Mouse (Mus musculus) adrenal gland, adult 2 months (tissue): ENCODE data around the gene Nlrp9a. TPM values are rescaled to one million over a fixed set of nuclear protein-coding genes. Genes with fewer than 3 reads are reported as not detected.
"Not testable (repeated sequence)": the region's sequence is repeated elsewhere in the genome, so short reads cannot be mapped to it uniquely, and the experiment has no call there.

Experiments used
- DNase-seq: peaks from one replicate; pipeline ENCODE4 v3.0.0; 2021
- long read RNA-seq: library from polyadenylated mRNA; stranded (forward); transcript quantifications from one replicate; pipeline ENCODE4 v2.0.0, GENCODE M21; 2021
- microRNA-seq, 2 experiments: library from miRNA; unstranded; fragments of <30 nt; microRNA quantifications; one replicate each; pipeline ENCODE4 v1.2.0; 2021
- polyA plus RNA-seq: library from polyadenylated mRNA; depleted of rRNA; stranded (reverse); fragments of >200 nt; gene quantifications from 2 replicates; pipeline ENCODE4 v1.2.3, GENCODE M21; 2012; rRNA removed
- total RNA-seq, 2 experiments: library from RNA; stranded (reverse); gene quantifications; 2 replicates each; pipeline ENCODE4 v1.2.3; 2021

Gene Nlrp9a
- not detected for total RNA-seq
- not detected in 2 replicates for polyA plus RNA-seq
- long read RNA-seq = 0 reads

DNA sequence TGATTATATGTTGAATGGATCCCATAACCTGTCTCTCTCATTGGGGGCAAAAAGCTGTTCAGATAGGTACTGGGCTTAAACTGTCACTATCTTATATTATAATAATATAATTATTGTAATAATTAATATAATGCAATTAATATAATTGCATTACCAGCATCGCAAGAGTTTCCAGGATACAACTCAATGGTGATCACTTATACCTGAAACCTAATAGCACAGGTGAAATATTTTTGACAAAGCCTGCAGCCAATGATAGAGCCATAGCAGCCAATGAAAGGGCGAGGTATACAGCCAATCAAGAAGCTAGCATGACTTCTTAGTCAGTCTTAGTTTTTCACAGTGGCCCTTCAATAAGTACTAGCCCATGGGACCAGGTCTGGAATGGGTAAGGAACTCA lies at the start of gene Nlrp9a:
Gene Nlrp9a, plus strand, starts transcription at position 301 of the 400 bp plus-strand sequence.
- not testable (repeated sequence) for DNase-seq

DNA sequence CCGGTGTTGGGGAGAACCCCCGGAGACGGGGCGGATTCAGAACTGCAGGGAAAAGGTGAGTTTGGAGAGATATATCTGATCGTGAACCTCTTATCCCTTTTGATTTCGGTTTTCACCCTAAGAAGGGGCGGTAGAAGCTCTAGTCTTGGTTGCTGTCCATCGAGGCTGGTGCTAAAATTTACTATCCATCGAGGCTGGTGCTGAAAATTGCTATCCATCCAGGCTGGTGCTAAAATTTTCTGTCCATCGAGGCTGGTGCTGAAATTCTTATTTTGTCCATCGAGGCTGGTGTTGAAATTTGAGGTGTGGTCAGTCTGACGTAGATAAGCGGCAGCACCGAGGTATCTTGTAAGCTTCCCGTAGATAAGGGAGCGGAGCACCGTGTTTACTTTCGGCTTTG lies 45.3 kb upstream of the Nlrp9a start:
- not testable (repeated sequence) for DNase-seq

DNA sequence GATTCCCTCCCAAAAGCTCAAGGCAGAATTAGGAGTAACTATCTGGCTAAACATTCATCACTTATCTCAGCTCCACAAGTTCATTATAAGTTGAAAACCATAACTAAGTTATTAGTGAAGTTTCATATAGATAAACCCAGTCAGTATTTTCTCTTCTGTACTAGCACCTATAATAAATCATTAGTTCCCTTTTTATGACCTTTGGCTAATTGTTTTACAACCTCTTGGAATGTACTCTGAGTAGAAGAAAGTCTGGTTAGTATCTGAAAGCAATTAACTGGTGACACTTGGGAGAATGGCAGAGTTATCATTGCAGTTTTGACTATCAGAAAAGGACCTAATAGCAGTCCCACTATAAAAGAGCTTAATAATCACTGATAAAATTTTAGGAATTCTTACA lies 54.3 kb downstream of the Nlrp9a start:
- DNase-seq = no peak

DNA sequence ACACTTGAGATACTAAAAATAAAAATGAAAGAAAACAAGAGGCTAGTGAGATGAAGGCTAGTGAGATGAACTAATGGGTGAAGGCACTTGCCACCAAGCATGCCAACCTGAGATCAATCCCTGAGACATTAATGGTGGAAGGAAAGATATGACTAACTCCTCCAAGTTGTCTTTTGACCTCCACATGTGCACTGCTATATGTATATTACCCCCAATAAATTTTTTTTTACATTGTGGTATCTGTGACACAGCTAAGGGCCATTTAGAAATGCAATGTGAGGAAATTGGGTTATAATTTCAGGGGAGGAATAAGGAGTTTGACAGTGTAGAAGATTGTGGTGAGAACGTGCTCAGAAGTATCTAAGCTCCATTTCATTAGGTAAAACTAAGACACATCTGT lies 55.0 kb downstream of the Nlrp9a start:
- no peak for DNase-seq

DNA sequence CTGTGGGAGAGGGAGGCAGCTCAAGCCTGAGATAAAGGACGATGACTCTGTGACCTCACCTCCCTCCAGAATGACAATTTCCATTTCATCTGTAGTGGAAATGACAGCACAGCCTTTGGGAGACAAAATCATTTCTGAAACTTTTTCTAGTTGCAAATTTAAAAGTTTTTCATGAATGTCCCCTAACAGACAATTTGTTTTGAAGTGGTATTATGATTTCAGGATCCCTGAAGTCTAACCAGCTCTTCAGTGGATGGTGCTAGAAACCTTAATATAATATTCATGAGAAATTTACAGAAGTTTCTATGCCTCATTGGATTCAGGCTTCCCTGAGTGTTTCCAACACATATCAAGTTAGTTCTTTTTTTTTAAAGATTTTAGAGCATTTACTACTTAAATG lies 83.5 kb downstream of the Nlrp9a start, which contains the start of gene Vmn1r185:
Gene Vmn1r185, minus strand, starts transcription at position 101 of the 400 bp plus-strand sequence.
- DNase-seq = not testable (repeated sequence)

Small RNAs within 50 kb of the gene (microRNA-seq; reads per million reads assigned to microRNA genes)
- 0 reads per million in 2 experiments for gene Gm25947

Other genes starting within 250 kb of the Nlrp9a start
- gene Cyp2a4, start 227.9 kb upstream of the Nlrp9a start, total RNA-seq = 1 to 10 TPM in 1 of 2 experiments, not detected in 1; 2.3 TPM
- 0.10 TPM in 1 of 2 replicates, not detected in the other for gene Cyp2a4, start 227.9 kb upstream of the Nlrp9a start, polyA plus RNA-seq
- gene Nlrp9c, start 131.3 kb upstream of the Nlrp9a start, total RNA-seq = not detected
- gene Nlrp9c, start 131.3 kb upstream of the Nlrp9a start, polyA plus RNA-seq = not detected in 2 replicates
- gene Nlrp4a, start 99.9 kb upstream of the Nlrp9a start, total RNA-seq = not detected
- not detected in 2 replicates for gene Nlrp4a, start 99.9 kb upstream of the Nlrp9a start, polyA plus RNA-seq
- not detected for gene Vmn1r185, start 83.4 kb downstream of the Nlrp9a start, total RNA-seq
- gene Vmn1r185, start 83.4 kb downstream of the Nlrp9a start, polyA plus RNA-seq = not detected in 2 replicates
- not detected for gene Cyp2b23, start 151.4 kb downstream of the Nlrp9a start, total RNA-seq
- gene Cyp2b23, start 151.4 kb downstream of the Nlrp9a start, polyA plus RNA-seq = 0.04 TPM in 1 of 2 replicates, not detected in the other
- gene Cyp2b19, start 222.1 kb downstream of the Nlrp9a start, total RNA-seq = not detected
- not detected in 2 replicates for gene Cyp2b19, start 222.1 kb downstream of the Nlrp9a start, polyA plus RNA-seq